Mouse (Mus musculus): ENCODE data around the gene Pxn.

GRCm38 (mm10) chr5:115558182-115558794, 51.8 kb downstream of the Pxn start:
- TF ChIP-seq CTCF (IDR thresholded peaks at IDR 0.05; ENCODE audit: borderline replicate concordance, extremely low read depth, insufficient read depth, insufficient read length) (no peak), POLR2A (IDR thresholded peaks at IDR 0.05; ENCODE audit: borderline replicate concordance, extremely low read depth, insufficient read depth, insufficient read length, poor library complexity, severe bottlenecking) (no peak)
